Mouse (Mus musculus) MEL (cell line): ENCODE data around the gene Nexn.

Experiments
- GABPA ChIP-seq: IDR thresholded peaks from 2 replicates; pipeline ENCODE4 v1.6.1; 2012; ENCODE audit warnings: low read depth, mild to moderate bottlenecking, inconsistent platforms, low read length, improper control_type of control experiment, moderate library complexity
- POLR2A ChIP-seq, 2 experiments: IDR thresholded peaks; 2 replicates each; pipeline ENCODE4 v1.6.1; 2011 to 2012; ENCODE audit warnings: low read length in 2 of 2, mild to moderate bottlenecking in 2 of 2, control low read depth in 1 of 2, improper control_type of control experiment in 1 of 2, low read depth in 1 of 2, moderate library complexity in 1 of 2; ENCODE audit not compliant: control insufficient read depth in 1 of 2, insufficient read depth in 1 of 2, poor library complexity in 1 of 2

GRCm38 (mm10) chr3:152261948-152262347 lies 4.2 kb downstream of the Nexn start:
- TF ChIP-seq POLR2A (IDR thresholded peaks at IDR 0.05; ENCODE audit: control insufficient read depth in 1 of 2, insufficient read depth in 1 of 2, low read depth in 1 of 2, low read length in 2 of 2, poor library complexity in 1 of 2) (no peak), GABPA (no peak)
